Mouse (Mus musculus) effector memory CD4-positive, alpha-beta T cell, adult 5 months (primary cell): Measurements from ENCODE around the gene Ankrd22. TPM values are rescaled to one million over a fixed set of nuclear protein-coding genes. Genes with fewer than 3 reads are reported as not detected.

Experiments used
- polyA plus RNA-seq: library from polyadenylated mRNA; unstranded; fragments of 100-300 nt; shearing (Covaris generic); gene quantifications from one replicate; pipeline ENCODE4 v1.2.1, GENCODE M21; 2017

Gene Ankrd22
- polyA plus RNA-seq: not detected

GRCm38 (mm10) chr19:34165891-34166290 is at the start of gene Ankrd22:
Gene Ankrd22 (minus strand): TSS chr19:34166053.

GRCm38 (mm10) chr19:34192008-34192963 is 26.4 kb upstream of the Ankrd22 start, which contains the start of gene Stambpl1:
Gene Stambpl1 (plus strand): TSS chr19:34192229.

DNA sequence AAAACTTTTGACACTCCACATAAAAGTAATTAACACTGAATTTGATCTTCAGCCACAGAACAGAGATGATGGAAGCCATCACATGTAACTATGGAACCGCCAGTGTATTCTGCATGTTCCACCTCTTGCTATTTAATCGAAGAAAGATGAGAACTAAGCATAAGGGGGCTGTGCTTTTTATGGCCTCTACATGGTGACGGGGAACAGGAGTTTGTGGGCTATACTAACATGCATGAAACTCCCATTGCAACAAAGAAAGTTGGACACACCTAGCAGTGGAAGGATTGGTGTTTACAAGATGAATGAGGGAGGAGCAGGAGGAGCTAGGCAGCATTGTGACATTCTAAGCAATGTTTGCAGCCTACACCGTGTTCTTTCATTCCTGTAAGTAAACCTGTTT is 65.2 kb downstream of the Ankrd22 start, which contains the start of gene Lipm:
Gene Lipm, plus strand, starts transcription at position 301 of the 400 bp plus-strand sequence.

Other genes starting within 250 kb of the Ankrd22 start
- 0.26 TPM for gene Lipf, start 204.9 kb downstream of the Ankrd22 start, polyA plus RNA-seq
- not detected for gene Lipk, start 157.8 kb downstream of the Ankrd22 start, polyA plus RNA-seq
- not detected for gene Lipn, start 98.7 kb downstream of the Ankrd22 start, polyA plus RNA-seq
- not detected for gene Lipm, start 65.1 kb downstream of the Ankrd22 start, polyA plus RNA-seq
- 55.6 TPM for gene Stambpl1, start 26.2 kb upstream of the Ankrd22 start, polyA plus RNA-seq
- gene Acta2, start 89.5 kb upstream of the Ankrd22 start, polyA plus RNA-seq: 0.66 TPM
- 76.3 TPM for gene Fas, start 124.6 kb upstream of the Ankrd22 start, polyA plus RNA-seq